Mouse (Mus musculus) G1E (cell line): ENCODE measurements around the gene Ptpn18. TPM values are rescaled to one million over a fixed set of nuclear protein-coding genes. Genes with fewer than 3 reads are reported as not detected.

Experiments used
- ATAC-seq: 2 replicates; pipeline ENCODE4 v1.8.0; 2016; ENCODE audit warnings: mild to moderate bottlenecking; ENCODE audit not compliant: insufficient number of reproducible peaks, poor library complexity, low FRiP score, severe bottlenecking; ENCODE audit errors: extremely low read depth
- DNase-seq: peaks from one replicate; pipeline ENCODE4 v3.0.0; 2012; ENCODE audit warnings: low spot score
- H3K27me3 ChIP-seq: 2 replicates; pipeline ENCODE4 v1.6.1; 2012; ENCODE audit warnings: mild to moderate bottlenecking, low read length, inconsistent platforms; ENCODE audit not compliant: insufficient read depth
- H3K36me3 ChIP-seq: replicated peaks from 2 replicates; pipeline ENCODE3; 2012; ENCODE audit warnings: mild to moderate bottlenecking, inconsistent platforms
- H3K4me1 ChIP-seq: 2 replicates; pipeline ENCODE4 v1.6.1; 2012; ENCODE audit warnings: low read depth, low read length, inconsistent platforms, mixed read lengths; ENCODE audit not compliant: insufficient read depth
- H3K4me3 ChIP-seq: 2 replicates; pipeline ENCODE4 v1.5.1; 2012; ENCODE audit warnings: low read depth, mild to moderate bottlenecking, inconsistent platforms, low read length, moderate library complexity, mixed read lengths
- H3K9me3 ChIP-seq: replicated peaks from 2 replicates; pipeline ENCODE4 v1.6.1; 2012; ENCODE audit warnings: inconsistent platforms
- CTCF ChIP-seq: IDR thresholded peaks from 2 replicates; pipeline ENCODE4 v1.5.1; 2012; ENCODE audit warnings: low read depth, low read length, inconsistent platforms, mixed read lengths
- GATA1 ChIP-seq: IDR thresholded peaks from 2 replicates; pipeline ENCODE4 v1.6.1; 2012; ENCODE audit warnings: borderline replicate concordance, low read length, inconsistent platforms, mixed read lengths
- GATA2 ChIP-seq: IDR thresholded peaks from 2 replicates; pipeline ENCODE4 v1.6.1; 2012; ENCODE audit warnings: low read depth, low read length, inconsistent platforms, borderline replicate concordance
- POLR2AphosphoS5 ChIP-seq: IDR thresholded peaks from 2 replicates; pipeline ENCODE4 v1.6.1; 2012; ENCODE audit warnings: low read depth, low read length, inconsistent platforms; ENCODE audit not compliant: insufficient replicate concordance
- TAL1 ChIP-seq: conservative IDR thresholded peaks from 2 replicates; pipeline ENCODE4 v1.6.1; 2012; ENCODE audit warnings: low read depth, low read length, inconsistent platforms, mixed read lengths
- polyA plus RNA-seq: library from polyadenylated mRNA; stranded (reverse); fragments of >175 nt; gene quantifications from 2 replicates; pipeline ENCODE4 v1.2.3, GENCODE M21; 2012
- total RNA-seq, 2 experiments: library from RNA; stranded (forward) in 1 of 2; stranded (reverse) in 1 of 2; fragments of 200-1000 nt in 1 of 2; fragments of >200 nt in 1 of 2; fragmentation: Nextera tagmentation in 1 of 2; gene quantifications; 2 replicates each; pipeline ENCODE4 v1.2.3; 2014 to 2017

Gene Ptpn18
- total and polyA plus RNA-seq, 3 experiments = 57.9 to 117 (median 104) TPM

DNA sequence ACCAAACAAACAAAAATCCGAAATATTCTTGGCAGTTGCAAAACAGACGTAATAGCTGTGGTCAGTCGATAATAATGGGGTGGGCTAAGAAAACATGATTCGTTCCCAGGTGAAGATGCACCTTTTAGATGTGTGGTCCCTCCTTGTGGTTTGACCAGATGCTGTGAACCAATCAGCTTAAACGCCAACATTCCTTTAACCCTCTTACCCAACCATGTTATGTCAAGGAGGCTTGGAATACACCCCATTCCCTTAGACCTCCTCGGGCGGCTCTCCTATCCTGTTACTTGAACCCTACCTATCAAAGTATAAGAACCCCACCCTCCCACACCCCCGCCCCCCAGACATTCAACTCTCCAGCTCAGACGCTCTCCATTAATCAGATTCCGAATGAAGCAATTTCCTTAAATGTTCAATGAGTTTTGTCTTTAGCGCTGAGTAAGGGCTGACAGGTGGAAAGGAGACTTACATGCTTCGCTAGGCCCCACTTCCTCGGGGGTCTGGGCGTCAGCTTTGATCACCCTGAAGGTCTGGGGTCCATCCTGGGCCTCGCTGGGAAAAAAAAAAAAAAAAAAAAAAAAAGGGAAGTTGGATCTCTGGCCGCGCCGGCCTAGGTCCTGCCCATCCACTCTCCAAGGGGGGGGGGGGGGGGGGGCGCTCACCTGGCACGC, 21.0 kb upstream of the Ptpn18 start:
- peak overlapping the region; percentile 74 for H3K4me3 ChIP-seq
- no peaks in the 10 kb centered on the region for H3K27me3 ChIP-seq
- H3K36me3 ChIP-seq = peaks cover 55% of the 10 kb centered on the region
- peaks cover 8% of the 10 kb centered on the region for H3K9me3 ChIP-seq
- TF ChIP-seq GATA1 (no peak), TAL1 (no peak), POLR2AphosphoS5 (no peak), GATA2 (no peak), CTCF (no peak)
- peaks cover 35% of the 10 kb centered on the region for H3K4me1 ChIP-seq
- ATAC-seq (no peak), DNase-seq (no peak)

- Histone ChIP-seq H3K36me3 (peaks cover 64% of the 10 kb centered on the region), H3K4me3 (peak within 1 kb of the TSS; percentile 74), H3K9me3 (peaks cover 4% of the 10 kb centered on the region), H3K27me3 (no peaks in the 10 kb centered on the region), H3K4me1 (peaks cover 40% of the 10 kb centered on the region)
- DNase-seq (peak; percentile 99), ATAC-seq (peak; percentile 91)
- TF ChIP-seq GATA1 (no peak), TAL1 (no peak), GATA2 (no peak), CTCF (no peak), POLR2AphosphoS5 (no peak)
Measured at GRCm38 (mm10) chr1:34439215-34439960, 20.2 kb upstream of the Ptpn18 start, which contains the start of the genes Ccdc115 and Imp4. Gene Ccdc115 (minus strand): TSS chr1:34439672. Gene Imp4 (plus strand): TSS chr1:34439851.

DNA sequence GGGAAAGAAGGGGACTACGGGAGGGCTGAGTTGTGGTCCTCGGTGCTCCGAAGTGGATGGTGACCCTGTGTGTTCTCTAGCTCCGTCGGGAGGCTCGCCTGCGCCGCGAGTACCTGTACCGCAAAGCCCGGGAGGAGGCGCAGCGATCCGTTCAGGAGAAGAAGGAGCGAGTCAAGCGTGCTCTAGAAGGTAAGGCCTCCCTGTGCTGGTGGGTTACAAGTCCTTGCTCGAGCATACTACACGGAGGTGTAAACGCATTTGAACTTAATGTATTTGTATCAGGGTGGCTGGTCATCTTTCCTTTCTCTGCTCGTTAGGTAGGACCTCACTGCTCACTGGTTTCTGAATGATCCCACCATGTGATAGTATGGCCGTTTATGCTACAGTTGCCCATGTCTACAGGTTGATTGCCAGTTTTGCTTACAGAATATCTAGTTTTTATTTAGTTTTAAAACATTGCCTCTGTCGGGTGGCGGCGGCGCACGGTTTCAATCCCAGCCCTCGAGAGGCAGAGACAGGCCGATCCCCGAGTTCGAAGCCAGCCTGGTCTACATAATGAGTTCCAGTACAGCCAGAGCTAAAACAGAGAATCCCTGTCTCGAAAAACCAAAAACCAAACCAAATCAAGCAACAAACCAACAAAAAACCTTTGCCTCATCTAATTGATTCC, 19.5 kb upstream of the Ptpn18 start:
- Histone ChIP-seq H3K4me1 (peaks cover 37% of the 10 kb centered on the region), H3K27me3 (no peaks in the 10 kb centered on the region), H3K9me3 (no peaks in the 10 kb centered on the region; the same call in 1 of the 2 replicates), H3K4me3 (peak overlapping the region; percentile 74), H3K36me3 (peaks cover 67% of the 10 kb centered on the region)
- ATAC-seq (no peak), DNase-seq (no peak)
- TF ChIP-seq POLR2AphosphoS5 (no peak), TAL1 (no peak), GATA1 (no peak), GATA2 (no peak), CTCF (no peak)

GRCm38 (mm10) chr1:34443124-34443523, 16.4 kb upstream of the Ptpn18 start:
- peaks cover 22% of the 10 kb centered on the region for H3K4me1 ChIP-seq
- H3K4me3 ChIP-seq = no peak overlapping the region
- no peaks in the 10 kb centered on the region for H3K9me3 ChIP-seq
- H3K27me3 ChIP-seq = no peaks in the 10 kb centered on the region
- peaks cover 67% of the 10 kb centered on the region for H3K36me3 ChIP-seq
- ATAC-seq (no peak), DNase-seq (no peak)
- TF ChIP-seq POLR2AphosphoS5 (no peak), TAL1 (no peak), GATA2 (no peak), CTCF (no peak), GATA1 (no peak)

GRCm38 (mm10) chr1:34458431-34458830, 1.1 kb upstream of the Ptpn18 start:
- Histone ChIP-seq H3K4me3 (no peak overlapping the region; the same call in 1 of the 2 replicates), H3K36me3 (peaks cover 2% of the 10 kb centered on the region), H3K9me3 (no peaks in the 10 kb centered on the region), H3K27me3 (peaks cover 53% of the 10 kb centered on the region), H3K4me1 (peaks cover 36% of the 10 kb centered on the region)
- no peak for ATAC-seq
- no peak for TF ChIP-seq POLR2AphosphoS5
- no peak for TF ChIP-seq TAL1
- DNase-seq = no peak

DNA sequence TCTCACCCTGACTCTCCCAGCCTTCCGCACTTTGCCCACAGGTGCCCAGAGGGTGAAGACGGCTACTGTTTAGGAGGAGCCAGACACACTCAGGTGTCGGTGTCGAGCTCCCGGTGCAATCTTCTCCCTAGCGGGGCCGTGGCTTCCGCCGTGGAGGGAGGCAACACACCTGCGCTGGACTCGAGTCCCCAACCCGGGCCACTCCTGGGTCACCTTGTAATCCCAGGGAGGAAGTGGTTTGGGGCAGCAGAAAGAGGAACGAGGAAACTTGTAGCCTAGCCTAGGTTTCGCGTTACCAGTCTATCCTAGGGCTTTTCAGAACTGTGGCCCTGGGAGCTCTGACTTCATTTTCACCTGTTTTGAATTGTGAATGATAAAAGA, 489 bp downstream of the Ptpn18 start:
- H3K27me3 ChIP-seq = peaks cover 42% of the 10 kb centered on the region
- DNase-seq (peak; percentile 69), ATAC-seq (no peak; the same call in none of the 2 replicates)
- no peaks in the 10 kb centered on the region for H3K9me3 ChIP-seq
- H3K4me1 ChIP-seq = peaks cover 43% of the 10 kb centered on the region
- H3K4me3 ChIP-seq = peak overlapping the region; percentile 76
- H3K36me3 ChIP-seq = peaks cover 5% of the 10 kb centered on the region
- TF ChIP-seq GATA1 = no peak
